Mouse (Mus musculus): ENCODE measurements around the gene Mindy4. TPM values are rescaled to one million over a fixed set of nuclear protein-coding genes. Genes with fewer than 3 reads are reported as not detected.

Mindy4 gene
- polyA plus RNA-seq, 2 experiments from 2014 or later, result 0.08 to 0.66 TPM

- ATAC-seq, result no peak
Observed at GRCm38 (mm10) chr6:55344291-55345016, 141.3 kb downstream of the Mindy4 start.

DNA sequence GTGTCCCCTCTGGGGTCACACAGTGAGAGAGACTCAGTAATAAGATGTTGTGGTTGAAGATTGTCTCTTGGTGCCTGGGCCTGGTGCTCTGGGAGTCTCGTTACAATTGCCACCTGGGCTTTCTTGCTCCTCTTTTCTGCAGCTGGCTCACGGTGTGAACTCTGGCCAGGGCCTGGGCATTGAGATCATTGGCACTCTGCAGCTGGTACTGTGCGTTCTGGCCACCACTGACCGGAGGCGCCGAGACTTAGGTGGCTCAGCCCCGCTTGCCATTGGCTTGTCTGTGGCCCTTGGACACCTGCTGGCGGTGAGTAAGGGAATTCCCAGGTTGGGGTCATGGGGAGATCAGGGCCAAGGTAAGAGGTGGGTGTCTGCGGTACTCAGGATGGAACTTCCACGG is 142.1 kb downstream of the Mindy4 start:
- no peak for ATAC-seq

GRCm38 (mm10) chr6:55346491-55346890 is 143.3 kb downstream of the Mindy4 start:
- no peak for ATAC-seq

- no peak for ATAC-seq
Observed at GRCm38 (mm10) chr6:55347711-55348571, 144.8 kb downstream of the Mindy4 start.

DNA sequence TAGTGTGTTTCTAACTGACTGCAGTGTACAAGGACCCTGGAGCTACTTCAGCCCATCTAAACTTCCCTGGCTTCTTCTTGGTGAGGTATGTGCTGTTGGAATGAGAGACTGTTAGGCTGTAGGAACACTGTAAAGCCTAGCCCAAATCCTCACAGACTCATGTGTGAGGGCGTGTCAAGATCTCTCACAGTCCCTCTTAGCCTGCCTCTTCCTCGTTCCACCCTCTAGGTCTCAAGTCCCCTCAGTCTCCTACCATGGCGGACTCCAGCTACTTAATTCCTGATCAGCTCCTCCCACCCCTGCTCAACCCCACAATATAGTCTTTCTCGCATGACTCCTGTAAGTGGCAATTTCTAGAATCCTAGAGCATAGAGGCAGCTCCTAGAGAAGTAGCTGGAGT is 146.0 kb downstream of the Mindy4 start:
- ATAC-seq, result no peak

DNA sequence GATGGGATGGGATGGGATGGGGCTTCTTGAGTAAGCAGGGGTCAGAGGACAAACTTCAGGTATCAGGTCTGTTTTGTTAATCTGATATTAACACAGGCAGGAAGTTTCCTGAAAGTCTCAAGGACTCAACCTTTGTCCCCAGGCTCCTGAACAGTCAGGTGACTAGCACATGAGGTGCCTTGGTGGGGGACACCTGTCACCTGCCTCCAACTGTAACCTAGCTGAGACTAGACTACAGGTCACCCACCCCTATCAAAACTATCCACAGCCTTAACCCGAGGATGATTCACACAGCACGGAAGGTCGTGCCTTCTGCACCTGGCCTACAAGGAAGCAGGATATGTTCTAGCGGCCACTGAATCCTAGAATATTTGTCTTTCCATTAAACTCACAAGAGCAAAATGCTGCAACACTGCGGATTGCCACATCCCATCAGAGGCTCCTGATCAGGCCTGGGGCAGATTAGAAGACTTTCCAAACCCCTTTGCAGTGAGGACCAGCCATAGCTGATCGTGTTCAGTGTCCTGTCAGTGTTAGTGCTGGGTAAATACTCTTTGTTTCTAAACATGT is 147.3 kb downstream of the Mindy4 start:
- no peak for ATAC-seq

- ATAC-seq, result no peak
Observed at GRCm38 (mm10) chr6:55351712-55352111, 148.5 kb downstream of the Mindy4 start.

GRCm38 (mm10) chr6:55353711-55354445 is 150.7 kb downstream of the Mindy4 start:
- no peak for ATAC-seq

DNA sequence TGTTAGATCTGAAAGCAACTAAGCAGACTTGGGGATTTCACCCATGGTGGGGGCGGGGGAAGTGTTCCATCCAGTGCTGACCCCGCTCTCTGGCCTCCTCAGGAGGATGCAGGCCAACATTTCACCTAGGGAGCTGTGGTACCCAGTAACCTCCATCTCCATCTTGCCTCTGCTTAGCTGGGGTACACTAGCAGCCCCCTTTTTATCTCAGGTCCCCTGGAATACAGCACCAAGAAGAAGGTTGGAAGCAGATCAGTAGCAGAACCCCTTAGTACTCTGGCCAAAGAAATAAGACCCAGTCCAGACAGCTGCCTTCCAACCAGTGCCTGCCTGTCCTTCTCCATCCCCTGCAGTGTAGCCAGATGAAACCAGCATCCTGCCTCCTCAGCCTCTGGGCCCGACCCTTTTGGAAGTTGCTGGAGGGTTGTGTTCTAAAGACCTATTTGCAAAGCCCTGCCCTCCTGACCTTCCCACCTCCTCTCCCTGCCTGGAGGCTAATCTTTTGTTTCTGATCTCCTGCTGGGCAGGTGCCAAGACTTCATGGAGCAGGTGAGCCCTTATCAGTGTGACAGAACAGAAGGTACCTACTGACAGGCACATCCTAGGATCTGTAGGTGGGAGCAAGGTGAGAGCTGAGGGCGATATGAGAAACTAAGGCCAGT is 151.4 kb downstream of the Mindy4 start:
- ATAC-seq, result no peak

DNA sequence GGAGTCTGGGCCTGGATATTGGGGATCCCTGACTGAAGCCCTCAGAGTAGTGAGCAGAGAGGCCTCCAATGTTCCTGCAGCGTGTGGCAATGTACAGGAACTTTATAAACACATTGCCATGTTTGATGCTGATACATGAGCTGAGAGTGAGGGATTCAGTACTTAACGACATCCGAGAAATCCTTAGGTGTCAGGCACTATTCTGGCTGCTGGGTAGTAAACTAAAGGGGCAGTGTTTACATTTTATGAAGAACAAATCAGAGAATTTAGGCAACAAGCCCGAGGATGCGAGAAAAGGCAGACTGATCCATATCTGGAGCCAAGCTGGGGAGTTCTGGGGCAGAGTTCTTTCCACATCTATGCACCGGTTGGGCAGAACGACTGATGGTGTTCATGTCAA is 152.4 kb downstream of the Mindy4 start:
- no peak for ATAC-seq

GRCm38 (mm10) chr6:55356017-55356703 is 153.0 kb downstream of the Mindy4 start:
- ATAC-seq, result no peak

- ATAC-seq, result no peak
Observed at GRCm38 (mm10) chr6:55356976-55357635, 153.9 kb downstream of the Mindy4 start.

DNA sequence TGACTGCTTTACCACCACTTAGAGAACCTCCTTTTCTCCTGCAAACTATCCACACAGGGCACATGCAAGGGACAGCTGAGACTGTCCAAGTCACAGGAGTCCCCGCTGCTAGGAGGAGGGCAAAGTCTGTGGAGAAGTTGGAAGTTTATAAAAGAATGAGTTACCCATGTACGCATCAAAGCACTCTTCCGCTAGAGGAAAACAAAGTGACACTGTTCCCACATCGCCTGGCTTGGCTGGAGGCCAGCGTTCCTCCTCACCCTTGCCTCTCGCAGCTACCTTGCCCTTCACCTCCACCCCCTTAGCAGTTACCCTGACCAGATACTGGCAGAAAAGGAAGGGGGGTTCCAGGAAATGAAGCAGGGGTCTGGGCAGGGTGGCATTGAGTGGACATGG is 154.5 kb downstream of the Mindy4 start:
- ATAC-seq, result no peak

GRCm38 (mm10) chr6:55358731-55359143 is 155.6 kb downstream of the Mindy4 start:
- ATAC-seq, result no peak

- no peak for ATAC-seq
Observed at GRCm38 (mm10) chr6:55362663-55363062, 159.5 kb downstream of the Mindy4 start.

DNA sequence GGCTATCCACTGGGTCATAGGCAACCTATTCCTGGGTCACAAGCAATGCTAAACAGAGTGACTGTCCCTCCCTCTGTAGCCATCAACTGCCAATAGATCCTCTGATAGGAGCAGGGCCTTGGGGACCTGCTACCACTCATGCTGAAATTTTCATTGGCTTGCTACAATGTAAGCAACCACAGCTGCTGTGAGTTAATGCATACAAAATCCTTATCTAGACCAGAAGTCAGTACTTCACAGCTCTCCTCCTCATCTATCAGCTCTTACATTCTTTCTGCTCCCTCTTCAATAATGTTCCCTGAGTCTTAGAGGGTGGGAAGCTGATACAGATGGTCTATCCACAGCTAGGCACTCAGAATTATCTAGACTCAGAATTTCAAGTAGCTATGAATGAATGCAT is 163.9 kb downstream of the Mindy4 start:
- no peak for ATAC-seq

Other genes starting within 250 kb of the Mindy4 start
- gene Nod1, start 230.8 kb upstream of the Mindy4 start, polyA plus RNA-seq (2017; shearing (Covaris generic)), result 10 to 100 TPM; 17.0 to 18.6 TPM
- 10 to 100 TPM; 19.8 to 34.0 TPM for gene Ggct, start 210.4 kb upstream of the Mindy4 start, polyA plus RNA-seq (2017; shearing (Covaris generic))
- 10 to 100 TPM; 21.0 to 24.7 TPM for gene Gars, start 165.4 kb upstream of the Mindy4 start, polyA plus RNA-seq (2017; shearing (Covaris generic))
- gene Crhr2, start 70.4 kb upstream of the Mindy4 start, polyA plus RNA-seq (2017; shearing (Covaris generic)), result not detected
- gene Inmt, start 28.3 kb upstream of the Mindy4 start, polyA plus RNA-seq (2017; shearing (Covaris generic)), result not detected
- gene Aqp1, start 133.0 kb downstream of the Mindy4 start, polyA plus RNA-seq (2017; shearing (Covaris generic)), result not detected
- not detected for gene Ghrhr, start 172.9 kb downstream of the Mindy4 start, polyA plus RNA-seq (2017; shearing (Covaris generic))
- not detected for gene Adcyap1r1, start 248.6 kb downstream of the Mindy4 start, polyA plus RNA-seq (2017; shearing (Covaris generic))

Measured in CD4-positive, CD25-positive, alpha-beta regulatory T cell, adult 4 months (primary cell).